Mouse (Mus musculus): ENCODE data around the gene Nfkbia.

Nfkbia gene

DNA sequence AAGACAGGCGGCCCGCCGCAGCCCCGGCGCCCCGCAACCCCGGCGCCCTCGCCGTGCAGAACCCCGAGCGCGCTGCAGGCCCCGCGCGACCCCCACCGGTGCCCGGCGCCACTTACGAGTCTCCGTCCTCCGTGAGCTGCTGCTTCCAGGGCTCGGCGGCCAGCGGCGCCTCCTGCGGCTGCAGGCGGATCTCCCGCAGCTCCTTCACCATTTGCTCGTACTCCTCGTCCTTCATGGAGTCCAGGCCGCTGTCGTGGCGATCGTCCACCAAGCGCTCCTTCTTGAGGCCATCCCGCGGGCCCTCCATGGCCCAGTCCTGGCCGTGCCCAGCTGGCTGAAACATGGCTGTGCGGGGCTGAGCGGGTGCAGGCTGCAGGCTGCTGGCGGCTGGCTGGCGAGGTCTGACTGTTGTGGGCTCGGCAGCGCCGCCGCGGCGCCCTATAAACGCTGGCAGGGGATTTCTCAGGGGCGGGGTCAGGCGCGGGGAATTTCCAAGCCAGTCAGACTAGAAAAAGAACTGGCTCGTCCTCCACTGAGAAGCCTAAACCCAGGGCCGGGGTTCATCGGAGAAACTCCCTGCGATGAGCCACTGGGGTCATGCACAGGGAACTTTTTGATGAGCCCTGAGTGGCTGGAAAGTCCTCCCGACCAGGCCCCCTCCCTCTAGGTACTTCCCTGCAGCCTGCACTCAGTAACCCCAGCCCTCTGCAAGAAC, at the start of gene Nfkbia:
Gene Nfkbia (minus strand): TSS at position 464 of the 715 bp plus-strand sequence.
- peak; percentile 87 to 91 for DNase-seq (ENCODE audit: low spot score in 2 of 2)

DNA sequence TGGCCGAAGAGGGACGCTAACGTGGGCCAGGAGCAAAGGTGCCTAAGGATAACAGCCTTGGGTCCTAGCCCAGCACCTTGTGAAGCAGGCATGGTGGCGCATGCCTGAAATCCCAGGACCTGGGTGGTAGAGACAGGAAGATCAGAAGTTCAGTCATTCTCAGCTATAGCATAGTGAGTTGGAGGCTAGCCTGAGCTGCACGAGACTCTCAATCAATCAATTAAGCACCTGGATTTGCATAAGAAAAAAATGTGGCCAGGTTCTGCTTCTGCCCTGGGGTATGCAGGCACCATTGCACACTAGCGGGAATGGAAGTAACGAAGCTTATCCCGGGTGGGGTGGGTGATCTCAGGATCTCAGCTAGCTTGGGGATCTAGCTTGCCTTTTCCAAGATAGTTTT, 46.7 kb upstream of the Nfkbia start:
- no peak for DNase-seq (ENCODE audit: low spot score in 2 of 2)

DNA sequence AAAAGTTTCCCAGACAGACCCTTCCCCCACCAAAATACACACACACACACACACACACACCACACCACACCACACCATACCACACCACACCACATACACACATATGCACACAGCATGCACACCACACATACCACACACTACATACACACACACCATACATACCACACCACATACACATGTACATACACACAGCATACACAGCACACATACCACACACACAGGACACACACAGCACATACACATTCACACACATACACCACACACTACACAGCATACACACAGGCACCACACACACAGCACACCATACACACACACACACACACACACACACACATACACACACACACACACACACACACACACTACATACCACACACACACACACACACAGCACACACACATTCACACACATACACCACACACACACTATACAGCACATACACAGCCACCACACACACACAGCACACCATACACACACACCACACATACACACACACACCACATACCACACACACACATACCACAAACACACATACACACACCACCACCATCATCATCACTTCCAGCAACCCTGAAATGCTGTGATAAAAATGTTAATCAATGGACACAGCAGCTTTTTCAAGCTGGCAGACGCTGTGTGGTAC, 46.0 kb upstream of the Nfkbia start:
- DNase-seq (ENCODE audit: low spot score in 2 of 2) = no peak

DNA sequence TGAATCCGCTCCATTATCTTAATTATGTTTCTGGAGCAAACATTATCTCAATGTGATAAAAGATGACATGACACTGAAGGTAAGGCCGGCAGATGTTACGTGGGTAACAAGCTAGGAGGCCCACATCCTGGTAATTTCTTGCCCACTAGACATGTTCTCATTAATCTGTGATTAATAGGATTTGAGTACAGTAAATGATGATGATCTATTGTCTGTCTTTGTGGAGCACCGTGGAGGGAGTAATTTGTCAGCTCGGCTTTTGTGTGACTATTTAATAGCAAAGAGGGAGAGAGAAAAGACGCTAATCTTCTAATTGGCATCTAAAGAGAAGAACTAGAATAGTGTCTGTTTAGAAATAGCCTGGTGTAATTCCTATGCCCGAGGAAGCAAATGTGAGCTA, 45.3 kb upstream of the Nfkbia start:
- DNase-seq (ENCODE audit: low spot score in 2 of 2) = no peak

DNA sequence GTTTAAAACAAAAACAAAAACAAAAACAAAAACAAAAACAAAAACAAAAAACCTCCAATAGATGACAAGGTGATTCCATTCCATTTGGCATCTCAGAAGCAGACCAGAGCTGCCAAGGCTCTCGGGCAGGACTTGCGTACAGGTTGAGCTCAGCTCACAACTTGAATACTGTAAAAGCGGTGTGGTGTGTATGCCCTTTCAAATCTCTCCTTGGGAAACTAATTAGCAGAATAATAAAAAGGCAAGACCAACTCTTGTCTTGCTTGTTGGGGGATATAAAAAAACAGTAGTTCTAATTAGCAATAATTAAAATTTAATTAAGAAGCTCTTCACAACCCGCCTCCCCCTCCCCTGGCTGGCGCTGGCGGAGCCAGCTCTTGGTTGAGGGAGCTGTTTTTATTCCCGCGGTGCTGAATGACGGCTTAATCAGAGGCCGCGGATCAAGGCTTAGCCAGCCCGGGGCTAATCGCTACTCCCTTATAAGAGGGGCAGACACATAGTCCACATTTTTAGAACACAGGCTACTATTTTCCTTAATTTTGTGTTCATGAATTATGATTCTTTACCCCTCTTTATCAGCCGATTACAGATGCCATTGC, 44.2 kb upstream of the Nfkbia start:
- no peak for DNase-seq (ENCODE audit: low spot score in 2 of 2)

DNA sequence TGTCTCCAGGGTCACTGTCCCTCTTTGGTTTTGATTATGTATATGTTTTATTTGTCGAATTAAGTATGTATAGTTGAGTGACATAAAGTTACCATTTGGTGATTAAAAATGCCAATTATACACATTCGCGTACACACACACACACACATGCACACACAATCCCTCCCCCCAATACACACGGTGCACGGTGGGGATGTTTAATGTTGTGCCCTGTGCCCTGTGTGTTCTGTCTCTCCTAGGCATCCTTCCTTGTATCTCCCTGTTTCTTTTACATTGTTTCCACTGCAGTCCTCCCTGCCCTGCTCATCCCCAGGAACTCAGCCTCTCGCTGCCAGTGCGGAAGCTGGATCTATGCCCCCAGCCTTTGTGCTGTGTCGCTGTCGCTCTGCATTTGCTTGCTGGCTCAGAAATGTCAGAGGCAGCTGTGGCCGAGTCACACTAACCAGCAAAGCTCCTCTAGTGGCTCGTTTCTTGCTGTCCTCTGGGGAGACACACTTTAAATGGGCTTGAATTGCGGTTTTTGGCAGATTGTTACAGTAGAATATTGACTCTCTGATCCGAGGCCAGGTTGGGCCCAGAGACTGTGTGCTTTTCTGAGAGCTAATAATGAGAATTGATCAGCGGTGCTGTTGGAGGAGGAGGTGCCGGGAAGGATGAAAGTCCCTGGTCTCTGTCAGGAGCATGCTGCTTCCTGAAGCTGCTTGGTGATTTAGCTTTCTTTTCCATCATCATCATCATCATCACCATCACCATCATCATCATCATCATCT, 34.7 kb upstream of the Nfkbia start:
- DNase-seq (ENCODE audit: low spot score in 2 of 2) = no peak

DNA sequence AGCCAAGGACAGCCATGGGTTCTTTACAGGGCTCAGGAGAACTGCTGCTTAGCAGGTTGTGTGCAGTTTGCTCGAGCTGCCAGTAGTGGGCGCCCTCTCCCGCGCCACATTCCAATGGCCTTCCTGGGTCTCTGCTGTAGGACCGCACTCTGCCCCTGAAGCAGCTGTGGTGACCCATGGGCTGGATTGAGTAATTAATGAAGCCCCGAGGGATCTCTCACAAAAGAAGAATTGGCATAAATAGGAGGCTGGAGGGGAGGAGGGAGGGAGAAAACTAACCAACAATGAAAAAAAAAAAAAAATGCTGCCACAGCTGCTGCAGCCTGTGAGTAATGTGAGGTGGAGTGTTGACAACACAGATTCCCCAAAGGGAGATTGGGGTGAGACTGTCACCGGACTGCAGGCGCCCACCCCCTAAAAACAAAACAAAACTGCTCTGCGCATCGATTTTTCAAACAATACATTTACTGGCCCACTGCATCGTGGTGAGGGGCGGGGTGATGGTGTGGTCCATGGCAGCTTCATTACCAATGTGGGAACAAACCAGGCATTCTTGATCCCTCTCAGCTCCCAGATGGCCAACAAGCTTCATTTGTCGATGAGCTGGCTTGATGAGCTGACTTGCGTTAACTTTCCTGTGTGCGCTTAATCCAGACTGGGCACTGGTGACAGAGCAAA, 25.8 kb upstream of the Nfkbia start:
- DNase-seq (ENCODE audit: low spot score in 2 of 2) = peak; percentile 28 to 47

DNA sequence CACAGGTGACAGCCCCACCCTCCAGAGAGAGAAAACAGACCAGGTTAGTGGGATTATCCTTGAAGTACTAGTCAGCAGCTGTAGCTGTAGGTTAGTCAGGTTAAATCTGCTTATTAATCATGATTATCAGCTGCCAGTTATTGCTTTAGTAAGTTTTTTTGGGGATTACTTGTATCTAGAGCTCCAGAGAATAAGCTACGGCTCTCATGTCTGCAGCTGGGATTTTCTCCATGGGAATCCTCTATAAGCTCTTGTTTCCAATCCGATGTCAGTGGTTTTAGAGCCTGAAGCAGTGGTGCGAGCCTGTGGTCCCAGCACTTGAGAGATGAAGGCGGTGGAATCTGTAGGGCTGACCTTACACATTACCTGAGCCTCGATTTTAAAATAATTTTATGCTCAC, 16.4 kb upstream of the Nfkbia start:
- no peak for DNase-seq (ENCODE audit: low spot score in 2 of 2)

DNA sequence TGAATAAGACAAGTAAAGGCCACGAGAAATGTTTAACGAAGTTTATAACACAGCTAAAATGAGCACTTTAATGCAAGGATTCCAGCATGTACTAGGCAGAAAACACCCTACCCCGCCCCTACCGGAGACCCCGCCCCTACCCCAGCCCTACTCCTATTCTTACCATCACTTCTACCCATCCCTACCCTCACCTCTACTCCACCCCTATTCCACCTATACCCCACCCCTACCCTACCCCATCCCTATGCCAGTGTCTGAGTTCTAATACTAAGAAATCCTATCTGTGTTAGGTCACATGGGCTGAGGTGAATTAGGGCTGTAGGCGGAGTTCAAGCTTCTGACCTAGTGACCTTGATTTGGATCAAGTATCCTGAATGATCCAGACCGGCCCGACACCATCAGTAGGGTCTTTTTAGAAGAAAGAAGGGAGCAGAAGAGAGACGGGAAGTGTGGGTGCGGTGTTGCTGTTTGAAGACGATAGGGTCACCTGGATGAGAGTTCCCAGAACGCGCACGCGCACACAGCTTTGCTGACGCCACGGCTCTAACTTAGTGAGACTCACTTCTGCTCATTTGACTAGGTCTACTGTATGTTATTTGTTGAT, 15.0 kb upstream of the Nfkbia start:
- DNase-seq (ENCODE audit: low spot score in 2 of 2) = no peak

DNA sequence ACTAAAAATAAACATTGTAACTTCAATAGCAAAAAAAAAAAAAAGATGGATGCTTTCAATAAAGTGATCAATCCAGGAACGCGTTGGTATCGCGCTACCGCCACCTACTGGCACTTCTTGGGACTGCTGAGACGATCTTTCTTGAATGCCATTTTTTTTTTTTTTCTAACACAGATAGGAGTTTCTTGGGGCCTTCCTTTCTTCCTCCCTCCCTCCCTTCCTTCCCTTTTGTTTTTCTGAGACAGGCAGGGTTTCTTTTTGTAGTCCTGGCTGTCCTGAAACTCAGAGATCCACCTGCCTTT, 13.5 kb upstream of the Nfkbia start:
- peak; percentile 62 to 68 for DNase-seq (ENCODE audit: low spot score in 2 of 2)

DNA sequence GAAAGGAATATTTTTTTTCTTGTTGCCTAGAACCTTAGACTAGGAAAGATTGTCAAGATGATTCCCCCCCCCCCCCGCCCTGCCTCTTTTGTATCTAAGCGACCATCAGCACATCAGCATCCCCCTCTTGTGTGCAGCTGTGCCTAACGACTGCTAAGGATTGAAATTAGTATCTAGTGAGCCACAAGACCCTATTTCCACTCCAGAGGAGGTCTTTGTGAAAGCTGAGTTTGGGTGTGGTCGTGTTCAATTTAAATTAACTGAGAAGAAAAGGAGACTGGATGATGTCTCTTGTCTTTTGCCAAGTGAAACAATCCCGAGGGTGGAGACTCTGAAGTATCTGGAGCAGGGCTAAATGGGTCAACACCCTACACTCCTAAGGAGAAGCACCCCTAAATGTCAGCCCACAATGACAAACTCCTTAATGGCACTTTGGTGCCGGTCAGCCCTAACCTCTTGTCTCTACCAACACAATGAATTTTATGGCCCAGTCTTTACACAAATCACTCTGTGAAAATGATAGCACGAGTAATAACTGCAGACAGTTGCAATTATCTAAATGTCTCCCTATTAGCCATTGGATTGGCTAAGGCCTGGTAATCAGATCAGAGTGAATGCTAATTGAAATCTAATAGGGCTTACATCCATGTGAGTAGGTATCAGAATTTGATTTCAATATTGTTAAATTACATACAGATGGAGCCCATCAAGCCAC, 13.0 kb upstream of the Nfkbia start:
- no peak for DNase-seq (ENCODE audit: low spot score in 2 of 2)

DNA sequence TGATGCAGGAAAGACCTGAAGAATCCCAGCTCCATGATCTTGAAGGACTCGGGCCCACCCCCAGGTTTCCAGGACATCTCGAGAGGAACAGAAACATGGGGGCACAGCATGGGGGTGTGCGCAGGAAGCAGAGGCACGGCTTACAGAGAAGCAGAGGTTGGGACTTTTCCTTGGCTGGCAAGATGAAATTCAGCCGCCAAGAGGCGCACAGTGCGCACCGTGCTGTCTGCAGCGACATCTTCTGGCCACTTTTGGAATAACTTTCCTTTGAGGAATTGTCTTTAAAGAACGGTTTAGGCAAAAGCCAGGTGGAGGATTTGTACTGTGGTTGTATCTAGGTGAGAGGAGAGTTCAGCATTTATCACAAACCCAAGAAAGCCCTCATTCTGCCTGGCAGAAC, 6.6 kb upstream of the Nfkbia start:
- peak; percentile 82 to 90 for DNase-seq (ENCODE audit: low spot score in 2 of 2)

DNA sequence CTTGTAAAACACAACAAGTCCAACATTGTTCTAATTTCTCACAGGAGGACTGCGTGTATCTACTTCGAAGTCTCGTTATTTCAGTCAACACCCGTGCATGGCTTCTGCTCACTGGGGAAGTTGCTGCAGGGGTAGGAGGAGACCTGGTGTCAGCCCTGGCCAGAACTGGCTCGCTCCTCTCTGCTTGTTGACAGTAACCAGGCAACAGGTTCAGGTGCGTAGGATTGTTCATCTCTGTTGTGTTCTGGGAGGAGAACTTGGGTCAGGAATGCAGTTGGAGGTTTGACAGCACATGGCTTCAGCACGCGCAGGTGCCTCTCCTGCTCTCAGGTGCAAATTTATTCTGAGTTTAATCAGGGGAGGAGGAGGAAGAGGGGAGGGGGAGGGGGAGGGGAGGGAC, 5.3 kb upstream of the Nfkbia start:
- DNase-seq (ENCODE audit: low spot score in 2 of 2) = no peak

DNA sequence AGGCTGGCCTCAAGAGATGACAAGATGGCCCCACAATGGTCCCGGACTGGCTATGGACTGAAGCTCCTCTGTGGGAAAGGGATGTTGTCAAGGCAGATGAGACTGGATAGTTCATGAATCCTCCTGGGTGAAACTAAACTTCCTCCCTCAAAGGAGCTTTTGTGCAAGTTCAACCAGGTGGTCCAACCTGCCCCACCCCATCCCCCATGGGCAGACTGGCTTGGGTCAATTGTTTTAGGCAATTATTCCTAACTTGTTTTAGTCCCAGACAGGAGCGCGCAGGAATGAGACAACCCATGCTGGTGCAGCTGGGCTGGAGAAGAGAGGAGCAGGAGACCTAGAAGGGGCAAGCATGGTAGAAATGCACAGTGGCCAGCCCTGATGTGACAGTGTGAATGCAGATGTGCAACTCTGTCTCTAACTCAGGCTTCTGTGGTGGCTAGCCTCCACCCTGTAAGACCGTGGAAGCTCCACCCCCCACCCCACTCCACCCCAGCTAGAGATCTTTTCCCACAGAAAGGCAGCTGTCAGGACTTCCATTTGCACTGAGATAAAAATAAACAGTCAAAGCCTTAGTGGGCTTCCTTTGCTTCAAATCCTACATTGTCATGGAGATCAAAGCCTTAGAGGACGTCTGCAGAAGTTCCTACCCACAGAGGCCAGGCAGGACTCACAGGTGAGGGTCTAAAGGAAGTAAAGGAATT, 3.6 kb upstream of the Nfkbia start:
- DNase-seq (ENCODE audit: low spot score in 2 of 2) = no peak

DNA sequence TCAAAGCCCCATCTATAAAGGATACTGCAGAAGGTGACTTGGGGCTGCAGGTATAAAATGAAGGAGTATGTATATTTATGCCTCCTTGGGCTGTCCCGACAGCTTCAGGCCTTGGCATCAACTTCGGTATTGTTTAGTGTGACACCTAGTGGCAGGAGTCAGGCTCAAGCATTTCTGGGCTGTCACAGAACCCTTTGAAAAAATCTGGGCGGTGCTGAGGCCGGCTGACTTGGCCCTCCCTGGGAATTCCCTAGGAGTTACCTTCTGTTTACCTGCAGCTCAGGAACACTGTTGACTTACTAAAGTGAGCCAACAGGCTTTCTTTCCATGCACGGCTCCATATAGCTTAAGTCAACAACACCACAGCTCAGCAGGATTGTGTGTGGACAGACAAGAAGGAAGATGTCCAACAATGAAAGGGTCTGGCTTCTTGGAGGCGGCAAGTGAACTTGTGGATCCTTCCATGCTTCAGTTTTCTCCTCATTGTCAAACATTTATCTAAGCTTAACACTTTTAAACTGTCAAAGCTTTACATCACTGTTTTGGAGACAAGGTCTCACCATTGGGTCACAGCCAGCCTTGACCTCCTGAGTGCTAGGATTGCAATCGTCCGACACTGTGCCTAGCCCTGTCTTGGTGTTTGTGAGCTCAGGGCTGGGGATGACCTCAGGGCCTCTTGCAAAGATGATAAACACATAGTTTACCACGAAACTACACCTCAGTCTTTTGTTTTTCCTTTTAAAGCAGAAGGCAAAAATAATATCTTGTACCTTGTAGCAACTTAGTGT, 2.9 kb upstream of the Nfkbia start:
- peak; percentile 62 to 70 for DNase-seq (ENCODE audit: low spot score in 2 of 2)

DNA sequence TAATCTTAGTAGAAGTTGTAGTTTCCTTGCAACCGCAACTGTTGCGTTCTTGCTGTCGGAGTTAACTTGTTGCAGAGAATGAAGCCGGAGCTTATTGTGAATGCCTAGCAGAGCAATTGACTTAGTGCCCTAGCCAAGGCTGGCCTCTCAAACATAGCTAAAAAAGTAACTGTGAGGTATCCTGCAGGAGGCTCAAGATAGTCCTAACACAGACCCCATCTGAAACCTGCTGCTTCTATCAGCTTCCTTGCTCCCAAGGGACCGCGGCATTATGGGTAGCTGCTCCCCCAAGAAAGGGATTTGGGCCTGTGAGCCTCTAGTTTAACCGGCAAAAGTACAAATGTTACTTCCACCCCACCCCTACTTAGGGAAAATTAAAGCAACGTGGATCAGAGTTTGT, 934 bp upstream of the Nfkbia start:
- no peak for DNase-seq (ENCODE audit: low spot score in 2 of 2)

DNA sequence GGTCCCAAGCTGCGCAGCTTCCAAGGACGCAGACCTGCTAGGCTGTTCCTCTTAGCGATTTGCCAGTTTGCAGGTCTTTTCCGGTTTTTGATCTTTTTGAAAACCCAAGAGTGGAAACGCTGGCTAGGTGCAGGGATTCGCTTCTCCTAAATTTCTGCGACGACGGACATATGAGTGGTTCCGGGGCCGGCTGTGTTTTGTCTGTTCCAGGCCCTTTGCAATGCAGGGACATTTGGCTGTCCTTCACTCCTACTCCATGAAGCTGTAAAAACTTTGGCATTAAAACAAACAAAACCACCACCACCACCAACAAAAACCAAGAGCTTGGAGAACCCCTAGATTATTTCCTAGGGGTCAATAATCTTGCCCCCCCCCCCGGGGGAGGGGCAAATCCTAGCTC, 494 bp upstream of the Nfkbia start:
- no peak for DNase-seq (ENCODE audit: low spot score in 2 of 2)

DNA sequence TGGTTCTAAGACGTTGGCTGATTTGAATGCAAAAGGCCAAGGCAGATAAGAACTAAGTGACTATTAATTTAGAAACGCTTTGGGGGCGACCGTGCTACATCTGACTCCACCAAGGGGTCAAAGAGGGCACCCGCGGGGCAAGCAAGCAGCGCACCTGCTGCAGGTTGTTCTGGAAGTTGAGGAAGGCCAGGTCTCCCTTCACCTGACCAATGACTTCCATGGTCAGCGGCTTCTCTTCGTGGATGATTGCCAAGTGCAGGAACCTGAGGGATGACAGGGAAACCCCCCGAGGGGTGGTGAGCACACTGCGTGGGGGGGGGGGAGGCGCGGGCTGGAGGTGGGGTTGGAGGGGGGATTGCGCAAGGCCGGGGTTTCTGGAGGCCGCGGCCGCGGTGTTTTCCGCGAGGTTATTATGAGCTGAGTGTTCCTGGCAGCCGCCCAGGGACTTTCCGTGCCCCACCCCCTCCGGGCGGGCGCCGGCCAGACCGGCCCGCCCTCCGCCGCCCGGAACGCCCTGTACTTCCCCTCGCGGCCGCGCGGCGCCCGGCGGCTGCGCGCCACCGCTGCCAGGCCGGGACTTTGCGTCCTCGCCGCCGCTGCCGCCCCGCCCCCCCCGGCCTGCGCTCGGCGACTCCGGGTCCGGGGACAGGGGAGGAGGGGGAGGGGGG, 797 bp downstream of the Nfkbia start:
- peak; percentile 75 to 86 for DNase-seq (ENCODE audit: low spot score in 2 of 2)

Measured in right cerebral cortex, adult 2 months (tissue).